Comparison of ENCODE assay signal across 16 mouse cellular contexts in genomic region chr11:69932254-69932653, GRCm38 (mm10). TPM values are rescaled to one million over a fixed set of nuclear protein-coding genes. Genes with fewer than 3 reads are reported as not detected.
A peak's percentile ranks its signal among the peaks of the same experiment; 100 is the strongest.
DNase-seq lines count a peak whose midpoint lies in the region; ATAC-seq and TF ChIP-seq lines count a peak whose summit lies in the region.
"Had no signal": no experiment of that assay in that cellular context is flagged by ENCODE, and none has a peak within 500 bp of the region (broad histone marks: within the 10 kb centered on the region; RNA-seq: fewer than 3 reads in every experiment).

No protein-coding gene starts in this region.

- peak; percentile 42; the same call in 1 of the 2 replicates for TF ChIP-seq CTCF in liver, adult 2 months (IDR thresholded peaks at IDR 0.05; ENCODE audit: low read depth, low read length)

- H3K36me3 ChIP-seq in liver, adult 2 months (ENCODE audit: control insufficient read depth, insufficient read depth, low read length), result no peaks in the 10 kb centered on the region
- no peaks in the 10 kb centered on the region for H3K36me3 ChIP-seq in liver, embryonic 11.5 days (ENCODE audit: control insufficient read depth, insufficient read depth, low read length)
- H3K36me3 ChIP-seq: embryonic facial prominence, embryonic 13.5 days; lung, embryonic 15.5 days had no signal

- no peak for TF ChIP-seq POLR2A in liver, adult 2 months (IDR thresholded peaks at IDR 0.05; ENCODE audit: extremely low read depth, insufficient read depth, low read length)

- H3K79me2 ChIP-seq in liver, adult 2 months (ENCODE audit: control insufficient read depth, insufficient read depth, low read length), result no peaks in the 10 kb centered on the region

- no peak for ATAC-seq in liver, embryonic 11.5 days (replicated peaks; ENCODE audit: low FRiP score)
- ATAC-seq: forebrain, embryonic 13.5 days; inflammation-experienced regulatory T-cells, adult 6 months had no signal

- peaks cover 5% of the 10 kb centered on the region for H3K4me1 ChIP-seq in liver, adult 2 months (ENCODE audit: control insufficient read depth, insufficient read depth, low read length)
- peaks cover 19% of the 10 kb centered on the region for H3K4me1 ChIP-seq in liver, embryonic 11.5 days (replicated peaks; ENCODE audit: control insufficient read depth, insufficient read depth, low read length)

- no peak overlapping the region for H3K9ac ChIP-seq in liver, adult 2 months (ENCODE audit: low read depth, low read length)
- no peak overlapping the region for H3K9ac ChIP-seq in liver, embryonic 11.5 days (ENCODE audit: low read depth, low read length)
- H3K9ac ChIP-seq: embryonic facial prominence, embryonic 13.5 days; forebrain, embryonic 13.5 days; lung, embryonic 15.5 days had no signal

- H3K27me3 ChIP-seq in liver, adult 2 months (ENCODE audit: control insufficient read depth, insufficient read depth, low read length), result peaks cover 11% of the 10 kb centered on the region
- H3K27me3 ChIP-seq in liver, embryonic 11.5 days (replicated peaks; ENCODE audit: control insufficient read depth, insufficient read depth, low read length), result peaks cover 28% of the 10 kb centered on the region

- 41% methylated on average over 3 of the region's 3 CpGs for WGBS in liver, adult 2 months
- WGBS in liver, embryonic 11.5 days, result 36% methylated on average over 3 of the region's 3 CpGs

- H3K4me3 ChIP-seq in liver, adult 2 months (ENCODE audit: insufficient read depth, low read depth, low read length), result no peak overlapping the region
- H3K4me3 ChIP-seq in liver, embryonic 11.5 days (ENCODE audit: low read depth, low read length), result no peak overlapping the region
- H3K4me3 ChIP-seq: embryonic facial prominence, embryonic 13.5 days; forebrain, embryonic 13.5 days; lung, embryonic 15.5 days had no signal

- H3K27ac ChIP-seq in liver, adult 2 months (replicated peaks; ENCODE audit: insufficient read depth, low read depth, low read length), result no peak overlapping the region
- H3K27ac ChIP-seq in liver, embryonic 11.5 days (ENCODE audit: low read depth, low read length), result no peak overlapping the region
- H3K27ac ChIP-seq: embryonic facial prominence, embryonic 13.5 days; forebrain, embryonic 13.5 days; lung, embryonic 15.5 days had no signal

- H3K4me2 ChIP-seq in liver, embryonic 11.5 days, result no peak overlapping the region
- H3K4me2 ChIP-seq: embryonic facial prominence, embryonic 13.5 days; forebrain, embryonic 13.5 days; lung, embryonic 15.5 days had no signal

- peak; percentile 18 for DNase-seq in adrenal gland, postnatal 14 days
- no peak for DNase-seq in adrenal gland, adult (ENCODE audit: inconsistent age in 2 of 2, low spot score in 1 of 2)
- no peak for DNase-seq in liver, adult 2 months (ENCODE audit: extremely low read depth, low read depth, low spot score)
- no peak for DNase-seq in liver, embryonic 11.5 days (ENCODE audit: low spot score)
- DNase-seq in thymus, postnatal 14 days, result peak; percentile 51
- no peak for DNase-seq in thymus, postnatal 0 days (ENCODE audit: low spot score)
- DNase-seq in frontal cortex, postnatal 25 days (ENCODE audit: low spot score in 2 of 2), result no peak
- no peak for DNase-seq in heart, postnatal 4 days
- DNase-seq: cerebellum, postnatal 10 days; heart, postnatal 14 days; right cerebral cortex, postnatal 4 days had no signal

- H3K9me3 ChIP-seq in liver, embryonic 11.5 days (ENCODE audit: control insufficient read depth, low read length), result no peaks in the 10 kb centered on the region
- H3K9me3 ChIP-seq: embryonic facial prominence, embryonic 13.5 days; forebrain, embryonic 13.5 days; lung, embryonic 15.5 days had no signal

RNA-seq across cellular contexts. Expression of gene Ybx2, which starts 3.3 kb away (rescaled TPM):
- 27.3 and 39.6 TPM in 2 replicates for total RNA-seq in adrenal gland, postnatal 14 days (2021)
- not detected in 2 replicates for total RNA-seq in liver, adult 2 months (2014; rRNA removed)
- 0.20 TPM in 1 of 2 replicates, not detected in the other for polyA plus RNA-seq in liver, adult 2 months (2012; rRNA removed)
- 1.3 and 1.7 TPM in 2 replicates for polyA plus RNA-seq in liver, embryonic 11.5 days (2014; fragmentation: Nextera tagmentation; extraction: Ambion mirVana)
- polyA plus RNA-seq in thymus, postnatal 0 days (2015; fragmentation: Nextera tagmentation; extraction: Ambion mirVana), result 2.6 and 3.6 TPM in 2 replicates
- 10 to 100 TPM; 24.8 to 35.7 TPM for total RNA-seq in heart, postnatal 4 days (2021)
- total RNA-seq: monocyte, adult 5-6 weeks had no signal
- polyA plus RNA-seq: inflammation-experienced regulatory T-cells, adult 6 months had no signal

RNA-seq across cellular contexts. Expression of gene Eif5a, which starts 10.5 kb away (rescaled TPM):
- total RNA-seq in adrenal gland, postnatal 14 days (2021), result 616 and 636 TPM in 2 replicates
- 321 and 404 TPM in 2 replicates for total RNA-seq in liver, adult 2 months (2014; rRNA removed)
- 374 and 408 TPM in 2 replicates for polyA plus RNA-seq in liver, adult 2 months (2012; rRNA removed)
- 2,995 and 3,090 TPM in 2 replicates for polyA plus RNA-seq in liver, embryonic 11.5 days (2014; fragmentation: Nextera tagmentation; extraction: Ambion mirVana)
- 2,117 and 2,260 TPM in 2 replicates for polyA plus RNA-seq in thymus, postnatal 0 days (2015; fragmentation: Nextera tagmentation; extraction: Ambion mirVana)
- total RNA-seq in heart, postnatal 4 days (2021), result 100 to 1,000 TPM; 550 to 556 TPM

RNA-seq across cellular contexts. Expression of gene Slc2a4, which starts 15.7 kb away (rescaled TPM):
- total RNA-seq in adrenal gland, postnatal 14 days (2021), result 65.2 and 78.7 TPM in 2 replicates
- total RNA-seq in liver, adult 2 months (2014; rRNA removed), result 0.60 and 0.83 TPM in 2 replicates
- polyA plus RNA-seq in liver, adult 2 months (2012; rRNA removed), result 0.39 and 0.58 TPM in 2 replicates
- polyA plus RNA-seq in liver, embryonic 11.5 days (2014; fragmentation: Nextera tagmentation; extraction: Ambion mirVana), result 7.0 and 8.3 TPM in 2 replicates
- polyA plus RNA-seq in thymus, postnatal 0 days (2015; fragmentation: Nextera tagmentation; extraction: Ambion mirVana), result 11.7 and 11.9 TPM in 2 replicates
- total RNA-seq in heart, postnatal 4 days (2021), result 100 to 1,000 TPM in 1 of 2 experiments, 10 to 100 TPM in 1; 97.9 to 101 TPM
- total RNA-seq: monocyte, adult 5-6 weeks had no signal
- polyA plus RNA-seq: inflammation-experienced regulatory T-cells, adult 6 months had no signal

RNA-seq across cellular contexts. Expression of gene Gps2, which starts 18.6 kb away (rescaled TPM):
- total RNA-seq in adrenal gland, postnatal 14 days (2021), result 52.3 and 57.3 TPM in 2 replicates
- 7.0 and 8.5 TPM in 2 replicates for total RNA-seq in liver, adult 2 months (2014; rRNA removed)
- 32.3 and 41.0 TPM in 2 replicates for polyA plus RNA-seq in liver, adult 2 months (2012; rRNA removed)
- polyA plus RNA-seq in liver, embryonic 11.5 days (2014; fragmentation: Nextera tagmentation; extraction: Ambion mirVana), result 121 and 130 TPM in 2 replicates
- 94.8 and 106 TPM in 2 replicates for polyA plus RNA-seq in thymus, postnatal 0 days (2015; fragmentation: Nextera tagmentation; extraction: Ambion mirVana)
- total RNA-seq in heart, postnatal 4 days (2021), result 10 to 100 TPM; 29.6 to 33.0 TPM

RNA-seq across cellular contexts. Expression of gene Neurl4, which starts 31.4 kb away (rescaled TPM):
- total RNA-seq in adrenal gland, postnatal 14 days (2021), result 45.9 and 48.8 TPM in 2 replicates
- 10.1 and 14.0 TPM in 2 replicates for total RNA-seq in liver, adult 2 months (2014; rRNA removed)
- 12.6 and 20.7 TPM in 2 replicates for polyA plus RNA-seq in liver, adult 2 months (2012; rRNA removed)
- polyA plus RNA-seq in liver, embryonic 11.5 days (2014; fragmentation: Nextera tagmentation; extraction: Ambion mirVana), result 9.5 and 10.5 TPM in 2 replicates
- polyA plus RNA-seq in thymus, postnatal 0 days (2015; fragmentation: Nextera tagmentation; extraction: Ambion mirVana), result 6.2 and 7.5 TPM in 2 replicates
- total RNA-seq in heart, postnatal 4 days (2021), result 10 to 100 TPM; 45.8 to 48.5 TPM

Comparison
In these comparisons a context has a peak if more than half of its experiments do, and no peak if none do; other contexts are left out.
1. DNase-seq: peak in adrenal gland, postnatal 14 days (single experiment) and thymus, postnatal 14 days (single experiment); none in adrenal gland, adult (0 of 2), liver, adult 2 months (single experiment), liver, embryonic 11.5 days (single experiment), thymus, postnatal 0 days (single experiment), frontal cortex, postnatal 25 days (0 of 2) and heart, postnatal 4 days (single experiment).
2. RNA of gene Ybx2, which starts 3.3 kb away (total RNA-seq): 24.8 to 35.7 TPM in heart, postnatal 4 days and 27.3 to 39.6 TPM in adrenal gland, postnatal 14 days; not detected in liver, adult 2 months; every median in the first group is over 10 times any median in the second.
3. RNA of gene Slc2a4, which starts 15.7 kb away (total RNA-seq): 97.9 to 101 TPM in heart, postnatal 4 days and 65.2 to 78.7 TPM in adrenal gland, postnatal 14 days; 0.60 to 0.83 TPM in liver, adult 2 months; every median in the first group is over 10 times any median in the second.